Mouse (Mus musculus): Measurements from ENCODE around the gene Zfp831. TPM values are rescaled to one million over a fixed set of nuclear protein-coding genes. Genes with fewer than 3 reads are reported as not detected.

Zfp831 gene
- polyA plus RNA-seq, 1 experiment from 2014 or later, result 0.01 TPM

GRCm38 (mm10) chr2:174606376-174606775, 37.0 kb upstream of the Zfp831 start:
- H3K4me2 ChIP-seq, result no peak overlapping the region
- no peak for ATAC-seq (ENCODE audit: low FRiP score)
- H3K9me3 ChIP-seq (replicated peaks), result no peaks in the 10 kb centered on the region
- no peaks in the 10 kb centered on the region for H3K27me3 ChIP-seq (replicated peaks)
- H3K4me3 ChIP-seq (replicated peaks), result no peak overlapping the region
- no peaks in the 10 kb centered on the region for H3K4me1 ChIP-seq
- no peaks in the 10 kb centered on the region for H3K36me3 ChIP-seq
- 70% methylated on average over 5 of the region's 5 CpGs for WGBS
- no peak overlapping the region for H3K27ac ChIP-seq (replicated peaks)
- H3K9ac ChIP-seq (replicated peaks), result no peak overlapping the region

- Histone ChIP-seq H3K9ac (replicated peaks) (no peak overlapping the region), H3K4me1 (no peaks in the 10 kb centered on the region), H3K4me2 (no peak overlapping the region), H3K27me3 (replicated peaks) (no peaks in the 10 kb centered on the region), H3K4me3 (replicated peaks) (no peak overlapping the region), H3K27ac (replicated peaks) (no peak overlapping the region), H3K36me3 (no peaks in the 10 kb centered on the region), H3K9me3 (replicated peaks) (no peaks in the 10 kb centered on the region)
- no peak for ATAC-seq (ENCODE audit: low FRiP score)
- WGBS, result 93% methylated on average over 5 of the region's 5 CpGs
Measured at GRCm38 (mm10) chr2:174609892-174610291, 33.4 kb upstream of the Zfp831 start.

- Histone ChIP-seq H3K27me3 (replicated peaks) (no peaks in the 10 kb centered on the region), H3K36me3 (no peaks in the 10 kb centered on the region), H3K9me3 (replicated peaks) (no peaks in the 10 kb centered on the region), H3K9ac (replicated peaks) (no peak overlapping the region), H3K4me3 (replicated peaks) (no peak overlapping the region), H3K4me1 (no peaks in the 10 kb centered on the region), H3K4me2 (no peak overlapping the region), H3K27ac (replicated peaks) (no peak overlapping the region)
- no peak for ATAC-seq (ENCODE audit: low FRiP score)
- WGBS, result 87% methylated on average over 2 of the region's 2 CpGs
Measured at GRCm38 (mm10) chr2:174612386-174613063, 30.8 kb upstream of the Zfp831 start.

GRCm38 (mm10) chr2:174613221-174613620, 30.1 kb upstream of the Zfp831 start:
- no peak for ATAC-seq (ENCODE audit: low FRiP score)
- no peak overlapping the region for H3K4me2 ChIP-seq
- H3K9me3 ChIP-seq (replicated peaks), result no peaks in the 10 kb centered on the region
- no peak overlapping the region for H3K9ac ChIP-seq (replicated peaks)
- H3K27me3 ChIP-seq (replicated peaks), result no peaks in the 10 kb centered on the region
- H3K27ac ChIP-seq (replicated peaks), result no peak overlapping the region
- H3K4me1 ChIP-seq, result no peaks in the 10 kb centered on the region
- H3K36me3 ChIP-seq, result no peaks in the 10 kb centered on the region
- H3K4me3 ChIP-seq (replicated peaks), result no peak overlapping the region
- WGBS, result 92% methylated on average over 8 of the region's 8 CpGs

- no peak overlapping the region for H3K4me3 ChIP-seq (replicated peaks)
- H3K27me3 ChIP-seq (replicated peaks), result no peaks in the 10 kb centered on the region
- no peak overlapping the region for H3K27ac ChIP-seq (replicated peaks)
- no peaks in the 10 kb centered on the region for H3K4me1 ChIP-seq
- WGBS, result 79% methylated on average over 11 of the region's 11 CpGs
- no peaks in the 10 kb centered on the region for H3K9me3 ChIP-seq (replicated peaks)
- no peaks in the 10 kb centered on the region for H3K36me3 ChIP-seq
- ATAC-seq (ENCODE audit: low FRiP score), result no peak
- H3K4me2 ChIP-seq, result no peak overlapping the region
- H3K9ac ChIP-seq (replicated peaks), result no peak overlapping the region
Measured at GRCm38 (mm10) chr2:174613921-174614441, 29.4 kb upstream of the Zfp831 start.

GRCm38 (mm10) chr2:174621881-174622280, 21.5 kb upstream of the Zfp831 start:
- H3K4me2 ChIP-seq, result no peak overlapping the region
- no peaks in the 10 kb centered on the region for H3K4me1 ChIP-seq
- H3K9me3 ChIP-seq (replicated peaks), result no peaks in the 10 kb centered on the region
- H3K9ac ChIP-seq (replicated peaks), result no peak overlapping the region
- H3K4me3 ChIP-seq (replicated peaks), result no peak overlapping the region
- ATAC-seq (ENCODE audit: low FRiP score), result no peak
- H3K27me3 ChIP-seq (replicated peaks), result no peaks in the 10 kb centered on the region
- H3K36me3 ChIP-seq, result no peaks in the 10 kb centered on the region
- 93% methylated on average over 7 of the region's 7 CpGs for WGBS
- H3K27ac ChIP-seq (replicated peaks), result no peak overlapping the region

- Histone ChIP-seq H3K4me1 (peaks cover 1% of the 10 kb centered on the region; the same call in 1 of the 2 replicates), H3K4me2 (no peak overlapping the region), H3K27me3 (replicated peaks) (no peaks in the 10 kb centered on the region), H3K9me3 (replicated peaks) (no peaks in the 10 kb centered on the region), H3K4me3 (replicated peaks) (no peak overlapping the region), H3K36me3 (no peaks in the 10 kb centered on the region), H3K27ac (replicated peaks) (no peak overlapping the region), H3K9ac (replicated peaks) (no peak overlapping the region)
- 86% methylated on average over 7 of the region's 7 CpGs for WGBS
- no peak for ATAC-seq (ENCODE audit: low FRiP score)
Measured at GRCm38 (mm10) chr2:174624430-174624829, 18.9 kb upstream of the Zfp831 start.

GRCm38 (mm10) chr2:174627021-174627420, 16.3 kb upstream of the Zfp831 start:
- no peak overlapping the region for H3K4me2 ChIP-seq
- H3K27ac ChIP-seq (replicated peaks), result no peak overlapping the region
- no peaks in the 10 kb centered on the region for H3K9me3 ChIP-seq (replicated peaks)
- no peak overlapping the region for H3K9ac ChIP-seq (replicated peaks)
- 87% methylated on average over 8 of the region's 8 CpGs for WGBS
- no peaks in the 10 kb centered on the region for H3K36me3 ChIP-seq
- peaks cover 2% of the 10 kb centered on the region; the same call in 1 of the 2 replicates for H3K4me1 ChIP-seq
- H3K27me3 ChIP-seq (replicated peaks), result no peaks in the 10 kb centered on the region
- no peak for ATAC-seq (ENCODE audit: low FRiP score)
- no peak overlapping the region for H3K4me3 ChIP-seq (replicated peaks)

- ATAC-seq (ENCODE audit: low FRiP score), result no peak
- Histone ChIP-seq H3K4me3 (replicated peaks) (no peak overlapping the region), H3K4me1 (peaks cover 2% of the 10 kb centered on the region; the same call in 1 of the 2 replicates), H3K4me2 (no peak overlapping the region), H3K9ac (replicated peaks) (no peak overlapping the region), H3K9me3 (replicated peaks) (no peaks in the 10 kb centered on the region), H3K36me3 (no peaks in the 10 kb centered on the region), H3K27ac (replicated peaks) (no peak overlapping the region), H3K27me3 (replicated peaks) (no peaks in the 10 kb centered on the region)
- WGBS, result 58% methylated on average over 6 of the region's 6 CpGs
Measured at GRCm38 (mm10) chr2:174629299-174629850, 14.0 kb upstream of the Zfp831 start.

GRCm38 (mm10) chr2:174636750-174637149, 6.6 kb upstream of the Zfp831 start:
- H3K9ac ChIP-seq (replicated peaks), result no peak overlapping the region
- no peak overlapping the region for H3K27ac ChIP-seq (replicated peaks)
- no peak for ATAC-seq (ENCODE audit: low FRiP score)
- no peaks in the 10 kb centered on the region for H3K36me3 ChIP-seq
- no peaks in the 10 kb centered on the region for H3K4me1 ChIP-seq
- no peaks in the 10 kb centered on the region for H3K9me3 ChIP-seq (replicated peaks)
- no peak overlapping the region for H3K4me3 ChIP-seq (replicated peaks)
- H3K27me3 ChIP-seq (replicated peaks), result no peaks in the 10 kb centered on the region
- WGBS, result 69% methylated on average over 1 of the region's 1 CpGs
- no peak overlapping the region for H3K4me2 ChIP-seq

DNA sequence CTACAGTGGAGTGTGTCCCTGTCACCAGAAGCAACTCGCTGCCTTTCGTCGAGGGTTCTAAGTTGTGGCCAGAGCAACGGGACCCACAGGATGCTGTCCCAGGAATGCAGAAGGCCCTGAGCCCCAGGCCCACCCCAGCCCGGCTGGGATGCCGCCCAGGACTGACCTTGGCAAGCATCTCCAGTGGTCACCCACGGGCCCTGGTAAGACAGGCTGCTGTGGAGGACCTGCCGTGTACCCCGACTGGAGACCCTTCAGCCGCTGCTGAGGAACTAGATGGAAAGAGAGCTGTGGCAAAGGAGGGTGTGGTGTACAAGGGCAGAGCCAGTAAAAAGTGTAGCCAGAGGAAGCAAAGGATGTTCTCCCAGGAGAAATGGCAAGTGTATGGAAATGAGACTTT, 1.6 kb downstream of the Zfp831 start:
- H3K9ac ChIP-seq (replicated peaks), result no peak overlapping the region
- H3K27me3 ChIP-seq (replicated peaks), result no peaks in the 10 kb centered on the region
- WGBS, result 92% methylated on average over 10 of the region's 10 CpGs
- no peak overlapping the region for H3K4me2 ChIP-seq
- no peaks in the 10 kb centered on the region for H3K36me3 ChIP-seq
- H3K9me3 ChIP-seq (replicated peaks), result peaks cover 3% of the 10 kb centered on the region; the same call in 1 of the 2 replicates
- ATAC-seq (ENCODE audit: low FRiP score), result no peak
- no peak overlapping the region for H3K27ac ChIP-seq (replicated peaks)
- H3K4me3 ChIP-seq (replicated peaks), result no peak overlapping the region
- H3K4me1 ChIP-seq, result no peaks in the 10 kb centered on the region

GRCm38 (mm10) chr2:174652864-174653263, 9.5 kb downstream of the Zfp831 start:
- ATAC-seq (ENCODE audit: low FRiP score), result no peak
- peaks cover 3% of the 10 kb centered on the region; the same call in 1 of the 2 replicates for H3K9me3 ChIP-seq (replicated peaks)
- WGBS, result 77% methylated on average over 4 of the region's 4 CpGs

More at GRCm38 (mm10) chr2:174652864-174653263, 9.5 kb downstream of the Zfp831 start:
- H3K27me3 ChIP-seq (replicated peaks), result no peaks in the 10 kb centered on the region
- no peak overlapping the region for H3K9ac ChIP-seq (replicated peaks)
- H3K4me3 ChIP-seq (replicated peaks), result no peak overlapping the region
- no peak overlapping the region for H3K4me2 ChIP-seq
- no peaks in the 10 kb centered on the region for H3K4me1 ChIP-seq
- no peaks in the 10 kb centered on the region for H3K36me3 ChIP-seq
- H3K27ac ChIP-seq (replicated peaks), result no peak overlapping the region

All from neural tube, embryonic 15.5 days (tissue).